Mouse (Mus musculus): ENCODE measurements around the gene Itga9. TPM values are rescaled to one million over a fixed set of nuclear protein-coding genes. Genes with fewer than 3 reads are reported as not detected.

The Itga9 gene
- polyA plus RNA-seq, 2 experiments, result 1.4 to 2.8 TPM

DNA sequence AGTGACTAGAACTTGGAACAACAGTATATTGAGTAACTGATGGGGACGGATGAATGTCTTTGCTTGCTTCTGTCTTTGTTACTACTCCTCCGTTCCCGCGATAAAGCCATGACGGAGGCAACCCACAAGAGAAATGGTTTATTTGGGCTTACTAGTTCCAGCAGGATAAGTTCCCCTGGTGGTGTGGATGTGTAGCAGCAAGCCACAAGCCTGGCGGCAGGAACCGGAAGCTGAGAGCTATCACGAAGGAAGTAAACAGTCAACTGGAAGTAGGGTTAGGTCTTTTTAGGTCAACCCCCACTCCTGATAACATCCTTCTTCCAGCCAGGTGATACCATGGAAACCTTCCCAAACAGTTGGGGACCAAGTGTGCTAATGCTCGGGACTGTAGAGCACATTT, 327.3 kb downstream of the Itga9 start:
- no peak for TF ChIP-seq EP300 (IDR thresholded peaks at IDR 0.05; ENCODE audit: low read depth)
- 0 out of 2 replicates have a peak, but pooled peaks have one; percentile 12 for TF ChIP-seq CTCF (IDR thresholded peaks at IDR 0.05; ENCODE audit: low read depth)
- no peak for ATAC-seq (ENCODE audit: insufficient read depth)

DNA sequence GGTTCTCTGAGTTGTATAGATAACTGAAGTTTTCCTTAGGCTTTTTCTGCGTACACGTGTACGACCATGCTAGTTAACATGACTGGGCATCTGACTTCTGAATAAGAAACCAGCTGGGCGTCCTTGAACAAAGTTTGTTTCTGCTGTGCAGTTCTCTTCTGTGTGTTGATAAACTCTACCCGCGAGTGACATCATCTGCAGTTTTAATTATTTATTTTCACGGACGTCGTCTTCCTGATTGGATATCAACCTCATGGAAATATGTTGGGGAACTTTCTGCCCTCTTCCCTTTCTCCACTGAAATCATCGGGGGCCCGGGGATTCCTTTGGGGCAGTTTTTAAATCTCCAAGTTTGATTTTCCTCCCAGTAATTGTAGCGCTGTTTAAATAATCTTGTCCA, 327.8 kb downstream of the Itga9 start:
- H3K27ac ChIP-seq, result no peak overlapping the region
- WGBS (ENCODE audit: insufficient replicate concordance), result 76% methylated on average over 12 of the region's 12 CpGs
- no peak for ATAC-seq (ENCODE audit: insufficient read depth)

More for the DNA sequence above, 327.3 kb downstream of the Itga9 start:
- no peak for DNase-seq (ENCODE audit: low read depth in 3 of 3, low spot score in 3 of 3)
- H3K27ac ChIP-seq, result no peak overlapping the region
- H3K4me3 ChIP-seq (ENCODE audit: insufficient read depth in 1 of 2, low read depth in 2 of 2, low read length in 2 of 2), result no peak overlapping the region
- no peak overlapping the region for H3K4me2 ChIP-seq (ENCODE audit: low read depth)
- WGBS (ENCODE audit: insufficient replicate concordance), result 77% methylated on average over 9 of the region's 9 CpGs
- no peaks in the 10 kb centered on the region for H3K4me1 ChIP-seq (replicated peaks; ENCODE audit: control insufficient read depth in 2 of 2, insufficient read depth in 2 of 2, low read length in 1 of 2)
- H3K27me3 ChIP-seq (ENCODE audit: control insufficient read depth, insufficient read depth, low read length), result no peaks in the 10 kb centered on the region
- no peak overlapping the region for H3K9ac ChIP-seq (replicated peaks)
- H3K36me3 ChIP-seq (replicated peaks; ENCODE audit: control insufficient read depth, insufficient read depth, low read depth), result no peaks in the 10 kb centered on the region
- no peaks in the 10 kb centered on the region for H3K9me3 ChIP-seq (ENCODE audit: control insufficient read depth, low read length)

DNA sequence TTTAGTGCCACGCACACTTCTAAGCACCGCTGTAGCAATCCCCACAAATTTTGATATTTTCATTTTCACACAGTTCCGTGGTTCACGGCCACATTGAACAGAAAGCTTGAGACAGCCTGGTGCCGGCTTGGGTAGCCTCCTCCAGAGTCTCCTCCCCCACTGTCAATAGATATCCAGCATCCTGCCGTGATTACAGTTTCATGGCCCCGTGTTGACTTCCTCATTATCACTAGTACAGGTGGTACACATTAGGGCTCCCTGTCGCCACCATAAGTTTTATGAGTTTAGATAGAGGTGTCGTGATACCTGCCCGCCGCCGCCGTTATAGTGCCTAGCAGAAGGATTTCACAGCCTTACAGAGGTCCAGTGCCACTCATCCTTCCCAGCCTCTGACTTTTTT, 328.6 kb downstream of the Itga9 start:
- Histone ChIP-seq H3K9ac (replicated peaks) (no peak overlapping the region), H3K4me3 (ENCODE audit: insufficient read depth in 1 of 2, low read depth in 2 of 2, low read length in 2 of 2) (no peak overlapping the region), H3K27me3 (ENCODE audit: control insufficient read depth, insufficient read depth, low read length) (no peaks in the 10 kb centered on the region), H3K9me3 (ENCODE audit: control insufficient read depth, low read length) (no peaks in the 10 kb centered on the region), H3K4me2 (ENCODE audit: low read depth) (no peak overlapping the region), H3K4me1 (replicated peaks; ENCODE audit: control insufficient read depth in 2 of 2, insufficient read depth in 2 of 2, low read length in 1 of 2) (peaks cover 0 to 3% of the 10 kb centered on the region in 2 experiments; a peak in 1 of 4 replicates), H3K27ac (no peak overlapping the region), H3K36me3 (replicated peaks; ENCODE audit: control insufficient read depth, insufficient read depth, low read depth) (no peaks in the 10 kb centered on the region)
- no peak for TF ChIP-seq EP300 (IDR thresholded peaks at IDR 0.05; ENCODE audit: low read depth)
- no peak for TF ChIP-seq CTCF (IDR thresholded peaks at IDR 0.05; ENCODE audit: low read depth)
- ATAC-seq (ENCODE audit: insufficient read depth) (no peak), DNase-seq (ENCODE audit: low read depth in 3 of 3, low spot score in 3 of 3) (no peak)
- 64% methylated on average over 13 of the region's 13 CpGs for WGBS (ENCODE audit: insufficient replicate concordance)

More for the DNA sequence above, 327.8 kb downstream of the Itga9 start:
- Histone ChIP-seq H3K4me1 (replicated peaks; ENCODE audit: control insufficient read depth in 2 of 2, insufficient read depth in 2 of 2, low read length in 1 of 2) (no peaks in the 10 kb centered on the region), H3K4me2 (ENCODE audit: low read depth) (no peak overlapping the region), H3K9ac (replicated peaks) (no peak overlapping the region), H3K9me3 (ENCODE audit: control insufficient read depth, low read length) (no peaks in the 10 kb centered on the region), H3K36me3 (replicated peaks; ENCODE audit: control insufficient read depth, insufficient read depth, low read depth) (no peaks in the 10 kb centered on the region), H3K27me3 (ENCODE audit: control insufficient read depth, insufficient read depth, low read length) (no peaks in the 10 kb centered on the region), H3K4me3 (ENCODE audit: insufficient read depth in 1 of 2, low read depth in 2 of 2, low read length in 2 of 2) (no peak overlapping the region)
- TF ChIP-seq CTCF (IDR thresholded peaks at IDR 0.05; ENCODE audit: low read depth) (no peak), EP300 (IDR thresholded peaks at IDR 0.05; ENCODE audit: low read depth) (no peak)
- DNase-seq (ENCODE audit: low read depth in 3 of 3, low spot score in 3 of 3), result no peak

DNA sequence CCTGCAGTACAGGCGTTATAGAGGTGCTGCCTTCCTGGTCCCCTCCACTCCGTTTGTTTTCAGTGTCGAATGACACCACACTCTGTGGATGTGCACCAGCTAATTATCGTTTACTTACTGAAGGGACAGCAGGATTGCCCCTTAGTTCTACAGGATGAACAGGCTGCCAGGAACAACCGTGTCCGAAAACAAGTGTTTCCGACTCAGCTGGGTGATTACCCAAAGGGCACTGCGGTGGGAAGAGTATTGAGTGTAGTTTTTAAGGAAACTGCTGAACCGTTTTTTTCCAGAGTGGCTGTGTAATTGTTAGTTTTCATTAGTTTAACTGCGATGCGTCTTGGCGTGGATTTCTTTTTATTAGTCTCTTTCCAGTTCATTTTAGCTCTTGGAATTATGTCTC, 329.6 kb downstream of the Itga9 start:
- Histone ChIP-seq H3K4me1 (replicated peaks; ENCODE audit: control insufficient read depth in 2 of 2, insufficient read depth in 2 of 2, low read length in 1 of 2) (peaks cover 0 to 7% of the 10 kb centered on the region in 2 experiments; a peak in 2 of 4 replicates), H3K9me3 (ENCODE audit: control insufficient read depth, low read length) (no peaks in the 10 kb centered on the region), H3K9ac (replicated peaks) (no peak overlapping the region), H3K27ac (no peak overlapping the region), H3K4me2 (ENCODE audit: low read depth) (no peak overlapping the region), H3K36me3 (replicated peaks; ENCODE audit: control insufficient read depth, insufficient read depth, low read depth) (no peaks in the 10 kb centered on the region), H3K27me3 (ENCODE audit: control insufficient read depth, insufficient read depth, low read length) (no peaks in the 10 kb centered on the region), H3K4me3 (ENCODE audit: insufficient read depth in 1 of 2, low read depth in 2 of 2, low read length in 2 of 2) (no peak overlapping the region)
- ATAC-seq (ENCODE audit: insufficient read depth), result no peak
- TF ChIP-seq CTCF (IDR thresholded peaks at IDR 0.05; ENCODE audit: low read depth), result no peak
- TF ChIP-seq EP300 (IDR thresholded peaks at IDR 0.05; ENCODE audit: low read depth), result no peak
- DNase-seq (ENCODE audit: low read depth in 3 of 3, low spot score in 3 of 3), result no peak
- WGBS (ENCODE audit: insufficient replicate concordance), result 66% methylated on average over 12 of the region's 12 CpGs

DNA sequence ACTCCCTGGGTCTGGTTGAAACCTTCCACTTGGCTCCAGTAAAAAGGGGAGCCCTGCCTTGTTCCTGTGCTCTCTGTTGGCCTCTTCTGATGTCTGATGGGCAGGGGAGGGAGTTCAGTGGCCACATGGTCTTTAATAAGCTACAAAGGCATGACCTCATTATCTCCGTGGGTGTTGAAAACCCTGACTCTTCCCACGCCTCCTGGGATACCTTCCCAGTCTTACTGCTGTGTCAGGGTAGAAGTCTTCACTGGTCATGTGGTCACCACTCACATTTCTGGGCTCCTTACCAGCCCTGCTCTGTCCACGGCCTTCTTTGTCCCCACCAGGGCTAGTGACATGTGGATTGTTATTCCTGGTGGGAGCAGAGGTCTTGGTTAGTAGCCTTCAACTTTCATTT, 331.0 kb downstream of the Itga9 start:
- TF ChIP-seq CTCF (IDR thresholded peaks at IDR 0.05; ENCODE audit: low read depth) (no peak), EP300 (IDR thresholded peaks at IDR 0.05; ENCODE audit: low read depth) (no peak)
- DNase-seq (ENCODE audit: low read depth in 3 of 3, low spot score in 3 of 3) (no peak), ATAC-seq (ENCODE audit: insufficient read depth) (no peak)

More for the DNA sequence above, 331.0 kb downstream of the Itga9 start:
- H3K4me1 ChIP-seq (replicated peaks; ENCODE audit: control insufficient read depth in 2 of 2, insufficient read depth in 2 of 2, low read length in 1 of 2), result peaks cover 0 to 7% of the 10 kb centered on the region in 2 experiments; a peak in 2 of 4 replicates
- H3K27ac ChIP-seq, result no peak overlapping the region
- 65% methylated on average over 3 of the region's 3 CpGs for WGBS (ENCODE audit: insufficient replicate concordance)
- no peak overlapping the region for H3K4me3 ChIP-seq (ENCODE audit: insufficient read depth in 1 of 2, low read depth in 2 of 2, low read length in 2 of 2)
- no peaks in the 10 kb centered on the region for H3K36me3 ChIP-seq (replicated peaks; ENCODE audit: control insufficient read depth, insufficient read depth, low read depth)
- H3K9ac ChIP-seq (replicated peaks), result no peak overlapping the region
- H3K27me3 ChIP-seq (ENCODE audit: control insufficient read depth, insufficient read depth, low read length), result no peaks in the 10 kb centered on the region
- H3K9me3 ChIP-seq (ENCODE audit: control insufficient read depth, low read length), result no peaks in the 10 kb centered on the region
- H3K4me2 ChIP-seq (ENCODE audit: low read depth), result no peak overlapping the region

Data from liver, embryonic 14.5 days (tissue).